Mouse (Mus musculus) CH12.LX (cell line): ENCODE results near the gene Spop. TPM values are rescaled to one million over a fixed set of nuclear protein-coding genes. Genes with fewer than 3 reads are reported as not detected.

Experiments
- DNase-seq: peaks from one replicate; pipeline ENCODE4 v3.0.0-alpha.2; 2013; ENCODE audit errors: extremely low read depth
- H3K27ac ChIP-seq: 2 replicates; pipeline ENCODE4 v1.5.1; 2012; ENCODE audit warnings: low read depth, mild to moderate bottlenecking, control low read depth, moderate library complexity; ENCODE audit not compliant: insufficient read depth
- H3K27me3 ChIP-seq: replicated peaks from 2 replicates; pipeline ENCODE3; 2012; ENCODE audit warnings: inconsistent platforms
- H3K36me3 ChIP-seq, 2 experiments: replicated peaks in 1 of 2; 2 replicates each; pipeline versions ENCODE3 to v1.6.1; 2012; ENCODE audit warnings: inconsistent platforms in 1 of 2, low read length in 1 of 2, mild to moderate bottlenecking in 1 of 2, mixed read lengths in 1 of 2, moderate library complexity in 1 of 2; ENCODE audit not compliant: control insufficient read depth in 1 of 2, insufficient read depth in 1 of 2
- H3K4me1 ChIP-seq, 2 experiments: 2 replicates each; pipeline ENCODE4 v1.6.1; 2012; ENCODE audit warnings: inconsistent platforms in 1 of 2, moderate library complexity in 1 of 2; ENCODE audit not compliant: insufficient read depth in 2 of 2, control insufficient read depth in 1 of 2
- H3K4me2 ChIP-seq: 2 replicates; pipeline ENCODE4 v1.6.1; 2012; ENCODE audit warnings: low read depth, mild to moderate bottlenecking, control low read depth; ENCODE audit not compliant: poor library complexity, insufficient read depth, severe bottlenecking
- H3K4me3 ChIP-seq, 3 experiments: fragments of 150-350 bp in 1 of 3; sonication (generic) in 1 of 3; replicated peaks in 1 of 3; 2 replicates each; pipeline versions ENCODE3 to v1.5.1; 2011 to 2012; ENCODE audit warnings: low read depth in 2 of 3, low read length in 2 of 3, mild to moderate bottlenecking in 2 of 3, moderate library complexity in 2 of 3, control low read depth in 1 of 3, improper control_type of control experiment in 1 of 3, inconsistent platforms in 1 of 3, mixed read lengths in 1 of 3; ENCODE audit not compliant: poor library complexity in 1 of 3
- H3K79me2 ChIP-seq: replicated peaks from 2 replicates; pipeline ENCODE4 v1.6.1; 2012; ENCODE audit warnings: mild to moderate bottlenecking, moderate library complexity; ENCODE audit not compliant: control insufficient read depth, poor library complexity, insufficient read depth, severe bottlenecking; ENCODE audit errors: extremely low read depth
- H3K9ac ChIP-seq: 2 replicates; pipeline ENCODE4 v1.6.1; 2012; ENCODE audit warnings: low read depth, mild to moderate bottlenecking, control low read depth, moderate library complexity; ENCODE audit not compliant: insufficient read depth
- H3K9me3 ChIP-seq: replicated peaks from 2 replicates; pipeline ENCODE3; 2012; ENCODE audit warnings: low read length, inconsistent platforms, mixed read lengths
- BHLHE40 ChIP-seq: IDR thresholded peaks from 2 replicates; pipeline ENCODE4 v1.6.1; 2011; ENCODE audit warnings: mild to moderate bottlenecking, low read depth, low read length, improper control_type of control experiment
- CHD1 ChIP-seq: IDR thresholded peaks from 2 replicates; pipeline ENCODE4 v1.6.1; 2012; ENCODE audit warnings: low read depth, low read length, improper control_type of control experiment, inconsistent platforms
- CTCF ChIP-seq, 2 experiments: IDR thresholded peaks in 1 of 2; conservative IDR thresholded peaks in 1 of 2; 2 replicates each; pipeline ENCODE4 v1.5.1; 2011 to 2012; ENCODE audit warnings: low read depth in 2 of 2, low read length in 2 of 2, improper control_type of control experiment in 1 of 2, inconsistent platforms in 1 of 2, mild to moderate bottlenecking in 1 of 2, moderate library complexity in 1 of 2
- E2F4 ChIP-seq: IDR thresholded peaks from 2 replicates; pipeline ENCODE4 v1.6.1; 2011; ENCODE audit warnings: low read depth, low read length, improper control_type of control experiment; ENCODE audit not compliant: insufficient replicate concordance
- ELF1 ChIP-seq: IDR thresholded peaks from 2 replicates; pipeline ENCODE4 v1.6.1; 2014; ENCODE audit warnings: low read depth, mild to moderate bottlenecking, inconsistent platforms, low read length, improper control_type of control experiment
- ETS1 ChIP-seq: conservative IDR thresholded peaks from 2 replicates; pipeline ENCODE4 v1.6.1; 2012; ENCODE audit warnings: low read depth, mild to moderate bottlenecking, inconsistent platforms, low read length, improper control_type of control experiment, moderate library complexity
- GABPA ChIP-seq: IDR thresholded peaks from 2 replicates; pipeline ENCODE4 v1.6.1; 2012; ENCODE audit warnings: low read depth, low read length, improper control_type of control experiment, inconsistent platforms; ENCODE audit not compliant: insufficient replicate concordance
- HCFC1 ChIP-seq: IDR thresholded peaks from 2 replicates; pipeline ENCODE4 v1.6.1; 2012; ENCODE audit warnings: low read depth, mild to moderate bottlenecking, inconsistent platforms, low read length, improper control_type of control experiment
- IRF4 ChIP-seq: IDR thresholded peaks from 2 replicates; pipeline ENCODE4 v1.6.1; 2014; ENCODE audit warnings: low read depth, mild to moderate bottlenecking, inconsistent platforms, low read length, improper control_type of control experiment
- JUN ChIP-seq: IDR thresholded peaks from 2 replicates; pipeline ENCODE4 v1.6.1; 2011; ENCODE audit warnings: low read depth, mild to moderate bottlenecking, low read length, improper control_type of control experiment, moderate library complexity; ENCODE audit not compliant: insufficient read depth
- MAFK ChIP-seq: IDR thresholded peaks from 2 replicates; pipeline ENCODE4 v1.6.1; 2011; ENCODE audit warnings: low read length, improper control_type of control experiment; ENCODE audit not compliant: insufficient replicate concordance
- MAX ChIP-seq: IDR thresholded peaks from 2 replicates; pipeline ENCODE4 v1.6.1; 2011; ENCODE audit warnings: low read length, improper control_type of control experiment
- MXI1 ChIP-seq: IDR thresholded peaks from 2 replicates; pipeline ENCODE4 v1.6.1; 2011; ENCODE audit warnings: mild to moderate bottlenecking, low read depth, low read length, improper control_type of control experiment
- MYC ChIP-seq: IDR thresholded peaks from 2 replicates; pipeline ENCODE4 v1.6.1; 2011; ENCODE audit warnings: low read depth, mild to moderate bottlenecking, improper control_type of control experiment, low read length
- NELFE ChIP-seq: IDR thresholded peaks from 2 replicates; pipeline ENCODE4 v1.6.1; 2011; ENCODE audit warnings: low read depth, low read length, improper control_type of control experiment
- NRF1 ChIP-seq: IDR thresholded peaks from 2 replicates; pipeline ENCODE4 v1.6.1; 2014; ENCODE audit warnings: low read depth, mild to moderate bottlenecking, inconsistent platforms, low read length, improper control_type of control experiment, moderate library complexity
- PAX5 ChIP-seq: IDR thresholded peaks from 2 replicates; pipeline ENCODE4 v1.6.1; 2012; ENCODE audit warnings: low read length, inconsistent platforms, mixed read lengths
- POLR2AphosphoS2 ChIP-seq: IDR thresholded peaks from 2 replicates; pipeline ENCODE4 v1.6.1; 2011; ENCODE audit warnings: low read depth, low read length, improper control_type of control experiment
- RAD21 ChIP-seq: IDR thresholded peaks from 2 replicates; pipeline ENCODE4 v1.6.1; 2011; ENCODE audit warnings: low read depth, mild to moderate bottlenecking, low read length, improper control_type of control experiment, moderate library complexity
- SMC3 ChIP-seq: IDR thresholded peaks from 2 replicates; pipeline ENCODE4 v1.6.1; 2011; ENCODE audit warnings: low read depth, low read length, improper control_type of control experiment
- USF1 ChIP-seq: IDR thresholded peaks from 2 replicates; pipeline ENCODE4 v1.6.1; 2014; ENCODE audit warnings: low read depth, mild to moderate bottlenecking, inconsistent platforms, low read length, improper control_type of control experiment
- USF2 ChIP-seq: conservative IDR thresholded peaks from 2 replicates; pipeline ENCODE4 v1.6.1; 2011; ENCODE audit warnings: low read depth, low read length, improper control_type of control experiment
- ZNF384 ChIP-seq: IDR thresholded peaks from 2 replicates; pipeline ENCODE4 v1.6.1; 2012; ENCODE audit warnings: low read depth, low read length, improper control_type of control experiment, inconsistent platforms
- dilution Hi-C: fragments of 300-500 bp; cut with MboI; formaldehyde crosslinking; loops from 2 replicates; pipeline ENCODE4 v1.14.3; 2020; ENCODE audit warnings: low sequenced_read_pairs; ENCODE audit not compliant: extremely low pct_unique_long_range_greater_than_20kb, extremely low pct_ligation_motif_present
- in situ Hi-C: fragments of 300-500 bp; cut with MboI; formaldehyde crosslinking; loops from 3 replicates; pipeline ENCODE4 v1.14.3; 2019; ENCODE audit warnings: low sequenced_read_pairs, low pct_ligation_motif_present, low pct_unique_long_range_greater_than_20kb, mixed read lengths
- polyA plus RNA-seq: library from polyadenylated mRNA; unstranded; fragments of >175 nt; gene quantifications from 2 replicates; pipeline ENCODE4 v1.2.1, GENCODE M21; 2012; ENCODE audit warnings: low read depth; ENCODE audit not compliant: insufficient read length
- total RNA-seq, 2 experiments: library from RNA; depleted of rRNA; stranded (reverse); fragments of 300-350 nt in 1 of 2; fragments of >200 nt in 1 of 2; gene quantifications; 2 replicates each; pipeline ENCODE4 v1.2.3; 2012 to 2014

The Spop gene
- total and polyA plus RNA-seq, 3 experiments, result 42.7 to 103 (median 51.9) TPM

- no peak overlapping the region for H3K4me3 ChIP-seq
- H3K36me3 ChIP-seq, result peaks cover 50 to 87% of the 10 kb centered on the region in 2 experiments
- no peak for TF ChIP-seq ETS1
- no peak for TF ChIP-seq E2F4
- TF ChIP-seq POLR2AphosphoS2, result no peak
- no peak for TF ChIP-seq JUN
- no peak for TF ChIP-seq GABPA
- TF ChIP-seq NRF1, result no peak
- no peak for TF ChIP-seq PAX5
- TF ChIP-seq RAD21, result no peak
- no peak for TF ChIP-seq MXI1
- no peak for TF ChIP-seq BHLHE40
- no peak for TF ChIP-seq CHD1
- TF ChIP-seq USF2, result no peak
- no peak for TF ChIP-seq HCFC1
- no peak for TF ChIP-seq ELF1
- TF ChIP-seq MAFK, result no peak
- H3K9ac ChIP-seq, result no peak overlapping the region
- H3K9me3 ChIP-seq, result no peaks in the 10 kb centered on the region
- DNase-seq, result no peak
- peaks cover 0 to 7% of the 10 kb centered on the region in 2 experiments; a peak in 1 of 4 replicates for H3K4me1 ChIP-seq
- H3K79me2 ChIP-seq, result no peaks in the 10 kb centered on the region; the same call in none of the 2 replicates
- H3K4me2 ChIP-seq, result no peak overlapping the region
- no peaks in the 10 kb centered on the region for H3K27me3 ChIP-seq
- in situ Hi-C loops, result no loop called here
- H3K27ac ChIP-seq, result no peak overlapping the region
- dilution Hi-C loops, result no loop called here
Measured at GRCm38 (mm10) chr11:95476323-95476722, 62.4 kb downstream of the Spop start.

- no peaks in the 10 kb centered on the region for H3K4me1 ChIP-seq
- dilution Hi-C loops (no loop called here), in situ Hi-C loops (no loop called here)
- no peaks in the 10 kb centered on the region for H3K27me3 ChIP-seq
- no peaks in the 10 kb centered on the region for H3K9me3 ChIP-seq
- DNase-seq, result peak; percentile 24
- H3K9ac ChIP-seq, result no peak overlapping the region
- peaks cover 49 to 88% of the 10 kb centered on the region in 2 experiments for H3K36me3 ChIP-seq
- H3K4me2 ChIP-seq, result no peak overlapping the region
- no peak overlapping the region for H3K4me3 ChIP-seq
- H3K27ac ChIP-seq, result no peak overlapping the region
- no peaks in the 10 kb centered on the region; the same call in none of the 2 replicates for H3K79me2 ChIP-seq
- TF ChIP-seq MYC (0 out of 2 replicates have a peak, but pooled peaks have one; percentile 54), IRF4 (no peak), POLR2AphosphoS2 (no peak), MAX (no peak), HCFC1 (no peak), CHD1 (no peak), SMC3 (peak; percentile 48), ZNF384 (peak; percentile 27; the same call in 1 of the 2 replicates), RAD21 (peak; percentile 24), CTCF (conservative IDR thresholded peaks at IDR 0.05 in 1 of 2, IDR thresholded peaks at IDR 0.05 in 1 of 2; ENCODE audit: low read depth in 2 of 2, low read length in 2 of 2) (peak in 1 of 2 experiments; percentile 63; a peak in 3 of 4 replicates), ETS1 (no peak), NELFE (no peak), USF1 (no peak)
Measured at GRCm38 (mm10) chr11:95479458-95479857, 65.6 kb downstream of the Spop start.
